Mouse (Mus musculus): ENCODE data around the gene Rhoj. TPM values are rescaled to one million over a fixed set of nuclear protein-coding genes. Genes with fewer than 3 reads are reported as not detected.
A peak's percentile ranks its signal among the peaks of the same experiment; 100 is the strongest.

The Rhoj gene
- 10 to 100 TPM; 13.1 to 27.2 TPM for total RNA-seq (2021)
- long read RNA-seq, experiment 1, transcript Rhoj-201 (5 exons, 2,350 nt) = major isoform, 12 of 15 reads
- long read RNA-seq, experiment 1, partial matches to known transcripts = 1 of 15 reads
- long read RNA-seq, experiment 1, other reads (novel, unspliced or antisense) = 2 of 15 reads
- long read RNA-seq, experiment 2, transcript Rhoj-201 (5 exons, 2,350 nt) = major isoform, 6 of 6 reads
- long read RNA-seq, experiment 2, partial matches to known transcripts = 0 of 6 reads
- long read RNA-seq, experiment 2, other reads (novel, unspliced or antisense) = 0 of 6 reads

- peak; percentile 62 to 67 for DNase-seq
Observed at GRCm38 (mm10) chr12:75307961-75308951, at the start of gene Rhoj. Gene Rhoj, plus strand, starts transcription at chr12:75308322.

GRCm38 (mm10) chr12:75271726-75272125 lies 36.4 kb upstream of the Rhoj start:
- no peak for DNase-seq

DNA sequence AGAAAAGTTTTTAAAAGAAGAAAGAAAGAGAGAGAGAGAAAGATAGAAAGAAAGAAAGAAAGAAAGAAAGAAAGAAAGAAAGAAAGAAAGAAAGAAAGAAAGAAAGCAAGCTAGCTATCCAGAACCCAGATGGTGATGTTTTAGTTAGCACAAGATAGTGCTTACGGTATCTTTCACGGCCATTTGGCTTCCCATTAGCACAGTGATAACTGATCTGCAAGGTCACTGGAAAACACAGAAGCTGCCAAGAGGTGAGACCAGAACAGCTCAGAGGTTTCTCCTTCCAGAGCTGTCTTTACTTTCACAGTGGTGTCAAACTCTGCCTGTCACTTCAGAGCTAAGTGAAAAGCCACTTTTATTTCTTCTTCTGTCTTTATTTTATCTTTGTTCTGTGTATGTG lies 32.4 kb upstream of the Rhoj start:
- no peak for DNase-seq

DNA sequence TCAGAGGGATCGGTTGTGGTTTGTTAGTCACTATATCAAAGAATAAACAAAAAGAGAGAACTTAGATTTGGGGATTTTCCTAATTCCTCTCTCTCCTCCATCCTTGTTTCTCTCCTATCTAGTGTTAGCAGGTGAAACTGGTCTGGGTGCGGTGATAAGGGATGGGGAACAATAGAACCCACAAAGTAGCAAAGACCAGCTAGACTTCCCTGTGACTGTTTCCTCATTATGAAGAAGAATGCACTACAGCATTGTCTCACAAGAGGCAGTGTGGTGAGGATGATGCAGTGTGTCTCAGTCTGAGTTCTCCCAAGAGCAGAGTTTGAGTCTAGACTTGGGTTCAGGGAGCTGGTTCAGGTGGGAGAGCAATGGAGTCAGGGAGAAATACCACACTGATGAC lies 30.7 kb upstream of the Rhoj start:
- DNase-seq = no peak

DNA sequence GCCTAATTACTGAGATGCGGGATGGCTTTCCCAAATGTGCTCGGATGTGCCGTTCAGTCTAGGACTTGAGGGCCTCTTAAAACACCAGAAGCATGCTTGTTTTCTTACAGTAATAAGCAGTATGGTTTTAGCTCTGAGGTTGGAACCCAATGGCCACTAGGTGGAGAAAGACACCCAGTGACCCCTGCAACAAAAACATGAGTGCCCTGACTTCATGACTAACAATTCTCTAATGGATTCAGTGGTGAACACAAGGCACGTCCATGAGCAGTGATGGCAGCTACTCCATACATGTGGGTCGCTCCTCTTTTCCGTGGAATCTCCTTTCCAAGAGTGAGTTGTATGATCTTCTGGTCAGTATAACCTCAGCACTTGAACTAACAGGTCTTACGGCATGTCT lies 27.6 kb upstream of the Rhoj start:
- DNase-seq = peak; percentile 2 to 9

DNA sequence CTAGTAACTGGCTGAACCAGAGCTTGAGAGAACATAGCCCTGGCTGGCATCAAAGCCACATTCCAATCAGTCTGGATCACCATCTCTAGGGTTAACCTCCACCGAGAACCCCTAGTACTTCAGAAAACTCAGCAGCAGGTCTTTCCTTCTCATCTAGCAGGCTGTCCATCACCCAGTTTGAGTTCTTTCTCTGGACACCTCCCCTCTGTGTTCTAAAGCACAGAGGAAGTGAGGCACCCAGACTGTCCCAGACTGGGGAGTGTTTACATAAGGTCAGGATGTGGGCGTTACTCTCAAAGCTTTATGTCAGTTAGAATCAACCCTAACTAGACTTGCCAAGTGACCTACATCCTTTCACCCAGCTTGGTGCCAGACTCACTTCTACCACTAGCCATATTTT lies 24.9 kb upstream of the Rhoj start:
- DNase-seq = no peak

- no peak for DNase-seq
Observed at GRCm38 (mm10) chr12:75286166-75286565, 22.0 kb upstream of the Rhoj start.

DNA sequence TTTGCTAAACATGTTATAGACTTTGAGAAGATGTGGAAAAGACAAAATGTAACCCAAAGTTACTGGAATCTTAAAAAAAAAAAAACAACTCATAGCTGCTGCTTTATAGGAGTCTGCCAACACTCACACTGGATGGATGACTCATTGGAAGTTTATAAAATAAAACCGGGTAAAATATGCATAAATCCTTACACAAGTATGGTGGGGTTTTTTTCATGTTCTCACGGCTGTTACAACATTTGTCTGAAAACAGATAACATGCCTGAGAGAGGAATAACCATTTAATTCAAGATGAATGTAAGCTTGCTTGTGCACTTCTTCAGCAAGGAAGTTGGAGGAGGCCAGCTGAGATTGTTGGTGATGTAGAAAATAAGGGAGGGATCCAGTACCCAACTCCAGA lies 17.6 kb upstream of the Rhoj start:
- DNase-seq = no peak

- no peak for DNase-seq
Observed at GRCm38 (mm10) chr12:75291556-75291955, 16.6 kb upstream of the Rhoj start.

DNA sequence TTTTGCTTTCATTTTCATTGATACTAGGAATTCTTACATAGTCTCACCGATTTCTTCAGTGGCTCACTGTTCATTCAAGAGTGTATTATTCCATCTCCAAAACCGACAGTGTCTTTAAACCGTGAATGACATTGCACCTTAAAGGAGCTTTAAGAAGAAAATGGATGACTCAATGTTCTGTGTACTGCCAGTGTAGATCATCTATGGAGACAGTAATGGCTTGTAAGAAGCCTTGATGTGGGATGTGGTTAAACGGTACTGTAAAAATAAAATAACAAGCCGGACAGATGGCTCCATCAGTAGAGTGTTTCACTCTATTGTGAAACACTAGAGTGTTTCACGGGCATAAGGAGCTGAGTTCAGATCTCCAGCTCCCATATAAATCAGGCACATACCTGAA lies 15.2 kb upstream of the Rhoj start:
- DNase-seq = no peak

DNA sequence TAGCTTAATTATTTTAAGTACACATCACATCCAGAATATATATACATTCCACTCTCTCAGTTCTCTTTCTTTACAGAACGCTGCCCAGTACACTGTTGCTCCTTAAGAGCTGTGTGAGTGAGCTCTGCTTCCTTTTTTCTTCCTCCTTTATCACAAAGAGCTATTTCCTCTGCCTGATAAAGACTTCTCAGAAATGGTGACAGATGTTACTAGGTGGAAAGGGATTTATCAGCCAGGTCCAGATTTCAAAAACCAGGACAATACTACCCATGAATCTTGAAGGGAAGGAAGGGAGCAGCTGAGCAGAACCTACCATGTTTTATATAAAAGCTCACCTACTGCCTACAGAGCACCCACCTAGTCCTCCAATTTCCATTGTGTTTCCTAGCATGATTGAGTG lies 8.3 kb upstream of the Rhoj start:
- no peak for DNase-seq

DNA sequence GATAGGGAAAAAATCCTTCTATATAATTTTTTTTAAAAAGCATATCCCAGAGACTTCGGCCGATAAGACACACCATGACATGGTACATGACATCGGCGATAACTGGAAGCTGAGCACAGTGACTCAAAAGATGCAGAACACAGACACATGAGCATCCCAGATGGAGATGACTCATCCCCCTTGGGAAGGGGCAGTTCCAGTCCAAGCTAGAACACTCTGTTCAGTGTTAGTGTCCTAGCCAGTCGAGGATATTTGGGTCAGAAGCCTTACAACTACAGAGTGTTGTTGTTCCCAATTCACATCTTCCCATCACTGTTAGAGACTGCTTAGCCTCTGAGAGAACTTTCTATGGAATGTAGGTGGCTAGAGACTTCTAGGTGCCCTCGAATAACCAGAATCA lies 4.0 kb upstream of the Rhoj start:
- peak in 1 of 2 experiments; percentile 31 for DNase-seq

DNA sequence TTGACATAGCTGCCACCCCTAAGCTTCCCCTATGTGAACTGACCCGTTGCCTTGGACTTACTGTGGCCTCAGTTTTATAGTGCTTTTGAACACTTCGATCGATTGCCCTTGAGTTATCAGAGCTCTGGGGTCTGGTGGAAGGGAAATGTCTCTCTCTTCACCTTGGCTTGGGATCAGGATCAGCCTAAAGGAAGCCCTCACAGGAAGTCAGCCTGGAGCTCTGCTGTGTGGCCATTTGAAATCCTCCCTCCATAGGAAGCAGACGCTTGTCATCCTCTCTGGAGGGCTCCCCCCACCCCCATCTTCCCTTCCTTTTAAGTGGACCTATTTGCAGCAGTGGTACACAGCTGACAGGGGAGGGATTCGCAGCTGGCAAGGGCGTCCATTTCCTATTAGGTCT lies 1.6 kb downstream of the Rhoj start:
- peak; percentile 10 to 39 for DNase-seq

- DNase-seq = no peak
Observed at GRCm38 (mm10) chr12:75310766-75311165, 2.6 kb downstream of the Rhoj start.

DNA sequence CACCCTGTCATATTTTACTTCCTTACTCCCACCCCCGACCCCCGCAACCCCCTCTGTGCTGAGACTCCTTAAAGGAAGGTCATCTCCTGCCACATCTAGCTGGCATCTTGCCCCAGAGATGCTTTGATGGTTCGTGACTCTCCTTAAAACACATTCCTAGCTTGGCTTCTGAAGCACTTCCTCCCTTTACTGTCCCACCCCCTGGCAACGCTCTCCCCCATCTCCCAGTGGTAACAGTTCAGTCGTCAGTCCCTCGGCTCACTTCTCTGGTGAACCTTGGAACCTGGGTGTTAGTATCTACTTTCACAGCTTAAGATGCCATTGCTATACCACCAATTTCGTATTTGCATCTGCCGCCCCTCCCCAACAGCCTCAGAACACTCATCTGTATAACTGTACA lies 3.8 kb downstream of the Rhoj start:
- no peak for DNase-seq

- DNase-seq = no peak
Observed at GRCm38 (mm10) chr12:75313992-75314391, 5.9 kb downstream of the Rhoj start.

DNA sequence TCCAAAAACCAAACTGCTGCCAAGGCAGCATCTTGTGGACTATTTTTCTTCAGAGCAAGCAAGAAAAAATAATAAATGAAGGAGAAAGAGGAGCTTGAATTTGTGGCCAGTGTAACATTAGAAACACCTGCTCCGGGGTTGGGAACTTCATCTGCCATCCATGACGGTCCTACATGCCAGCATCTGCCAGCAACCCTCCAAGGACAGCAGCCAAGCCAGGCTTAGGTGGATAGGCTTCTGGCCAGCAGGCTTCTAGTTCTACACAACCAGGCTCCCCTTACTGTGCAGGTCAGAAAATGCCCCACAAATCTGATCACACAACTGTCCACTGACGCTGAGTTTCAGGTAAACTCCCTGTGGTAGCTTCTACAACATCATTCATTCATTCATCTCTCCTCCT lies 7.7 kb downstream of the Rhoj start:
- DNase-seq = no peak

GRCm38 (mm10) chr12:75320441-75320925 lies 12.4 kb downstream of the Rhoj start:
- DNase-seq = no peak

DNA sequence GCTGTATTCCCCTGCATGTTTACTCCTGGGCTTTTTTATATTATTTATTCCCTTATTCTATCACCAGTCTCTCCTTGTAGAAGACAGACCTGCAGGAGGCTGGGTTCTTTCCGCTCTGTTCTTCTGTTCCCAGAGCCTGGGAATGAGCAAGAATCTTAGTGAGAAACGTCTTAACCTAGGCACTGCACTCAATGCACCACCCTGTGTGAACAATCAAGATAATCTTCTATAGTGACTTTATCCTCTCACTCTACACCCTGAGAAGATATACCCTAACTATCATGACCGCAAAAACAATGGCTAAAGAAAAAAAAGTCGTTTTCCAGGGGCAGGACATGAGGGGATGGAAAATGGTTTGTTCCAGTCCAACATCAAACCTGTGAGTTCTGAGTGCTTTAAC lies 13.1 kb downstream of the Rhoj start:
- no peak for DNase-seq

GRCm38 (mm10) chr12:75329188-75329587 lies 21.1 kb downstream of the Rhoj start:
- no peak for DNase-seq

GRCm38 (mm10) chr12:75339894-75340293 lies 31.8 kb downstream of the Rhoj start:
- DNase-seq = no peak

- no peak for DNase-seq
Observed at GRCm38 (mm10) chr12:75340331-75340730, 32.2 kb downstream of the Rhoj start.

DNA sequence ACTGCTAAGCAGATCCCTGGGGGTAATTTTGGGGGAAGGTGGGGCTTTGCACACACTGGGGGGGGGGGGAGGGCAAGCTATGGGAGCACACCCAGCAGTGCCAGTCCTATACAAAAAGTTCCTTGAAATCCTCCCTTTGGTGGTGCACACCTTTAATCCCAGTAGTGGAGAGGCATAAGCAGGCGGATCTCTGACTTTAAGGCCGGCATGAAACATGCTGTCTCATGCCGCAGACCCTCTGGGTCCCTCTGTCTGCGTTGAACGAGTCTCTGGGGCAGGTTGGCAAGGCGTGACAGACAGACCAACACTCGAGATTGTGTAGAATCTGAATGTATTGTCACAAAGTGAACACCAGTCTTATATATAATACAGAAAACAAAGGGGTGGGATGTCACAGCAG lies 40.4 kb downstream of the Rhoj start:
- no peak for DNase-seq

Measured in adrenal gland, postnatal 36 days (tissue).